In genomic region chr7:112444152-112444984, GRCm38 (mm10) we compare ENCODE assay signal across 8 mouse cellular contexts. TPM values are rescaled to one million over a fixed set of nuclear protein-coding genes. Genes with fewer than 3 reads are reported as not detected.
DNase-seq lines count a peak whose midpoint lies in the region; ATAC-seq and TF ChIP-seq lines count a peak whose summit lies in the region.
"Had no signal": no experiment of that assay in that cellular context is flagged by ENCODE, and none has a peak within 500 bp of the region (broad histone marks: within the 10 kb centered on the region; RNA-seq: fewer than 3 reads in every experiment).

No protein-coding gene starts in this region.

- 19% methylated on average over 12 of the region's 12 CpGs for WGBS in forebrain, postnatal 0 days
- 18% methylated on average over 12 of the region's 12 CpGs for WGBS in lung, embryonic 14.5 days
- WGBS in stomach, postnatal 0 days, result 18% methylated on average over 12 of the region's 12 CpGs

- peak; percentile 69; the same call in 1 of the 2 replicates for TF ChIP-seq EP300 in ES-Bruce4 (IDR thresholded peaks at IDR 0.05; ENCODE audit: insufficient read depth, low read depth, low read length)
- no peak for TF ChIP-seq EP300 in stomach, postnatal 0 days (optimal IDR thresholded peaks at IDR 0.05)

- H3K4me3 ChIP-seq in ES-Bruce4 (ENCODE audit: low read depth, low read length), result no peak overlapping the region
- no peak overlapping the region for H3K4me3 ChIP-seq in forebrain, postnatal 0 days (ENCODE audit: low read depth, low read length)
- H3K4me3 ChIP-seq in lung, embryonic 14.5 days (ENCODE audit: low read depth, low read length), result no peak overlapping the region
- no peak overlapping the region for H3K4me3 ChIP-seq in stomach, postnatal 0 days (ENCODE audit: low read depth, low read length)
- H3K4me3 ChIP-seq: myocyte had no signal

- peak; percentile 92 for DNase-seq in brain, adult 2 months (ENCODE audit: low read depth, low spot score)
- DNase-seq in forebrain, postnatal 0 days, result peak; percentile 46
- peak; percentile 70 for DNase-seq in lung, embryonic 14.5 days
- peak; percentile 93 for DNase-seq in stomach, postnatal 0 days (ENCODE audit: low spot score)
- no peak for DNase-seq in layer of hippocampus, postnatal 10 days (ENCODE audit: low spot score in 2 of 2)

- H3K9ac ChIP-seq in ES-Bruce4 (ENCODE audit: low read depth, poor library complexity, severe bottlenecking), result no peak overlapping the region
- H3K9ac ChIP-seq in forebrain, postnatal 0 days, result no peak overlapping the region
- no peak overlapping the region for H3K9ac ChIP-seq in lung, embryonic 14.5 days
- H3K9ac ChIP-seq in stomach, postnatal 0 days (ENCODE audit: low read length), result peak overlapping the region; percentile 38; the same call in 1 of the 2 replicates

- no peak for TF ChIP-seq POLR2A in ES-Bruce4 (IDR thresholded peaks at IDR 0.05; ENCODE audit: insufficient read depth, low read length)

- H3K4me1 ChIP-seq in ES-Bruce4 (ENCODE audit: control insufficient read depth, insufficient read depth, low read length), result no peaks in the 10 kb centered on the region
- peaks cover 12% of the 10 kb centered on the region for H3K4me1 ChIP-seq in forebrain, postnatal 0 days (ENCODE audit: insufficient read depth)
- H3K4me1 ChIP-seq in lung, embryonic 14.5 days (ENCODE audit: insufficient read depth), result peaks cover 7% of the 10 kb centered on the region
- H3K4me1 ChIP-seq in stomach, postnatal 0 days (replicated peaks; ENCODE audit: control insufficient read depth, insufficient read depth), result peaks cover 18% of the 10 kb centered on the region

- H3K4me2 ChIP-seq in forebrain, postnatal 0 days (ENCODE audit: low read depth), result no peak overlapping the region
- H3K4me2 ChIP-seq in lung, embryonic 14.5 days, result peak overlapping the region; percentile 13; the same call in 1 of the 2 replicates
- H3K4me2 ChIP-seq in stomach, postnatal 0 days (replicated peaks; ENCODE audit: low read depth), result peak overlapping the region; percentile 40

- H3K27ac ChIP-seq in ES-Bruce4 (ENCODE audit: insufficient read depth, low read length), result no peak overlapping the region
- H3K27ac ChIP-seq in forebrain, postnatal 0 days (ENCODE audit: low read depth, low read length), result no peak overlapping the region
- H3K27ac ChIP-seq in lung, embryonic 14.5 days (ENCODE audit: low read depth), result peak overlapping the region; percentile 60
- peak overlapping the region; percentile 81 for H3K27ac ChIP-seq in stomach, postnatal 0 days (replicated peaks)

- ATAC-seq in forebrain, postnatal 0 days, result peak; percentile 40; the same call in 1 of the 2 replicates
- peak; percentile 86 for ATAC-seq in lung, embryonic 14.5 days (ENCODE audit: insufficient read depth)
- peak; percentile 94 for ATAC-seq in stomach, postnatal 0 days (ENCODE audit: low FRiP score, low TSS enrichment)
- no peak for ATAC-seq in erythroblast, adult 5-6 weeks (replicated peaks; ENCODE audit: low FRiP score, poor library complexity, severe bottlenecking)

- TF ChIP-seq CTCF in ES-Bruce4 (IDR thresholded peaks at IDR 0.05; ENCODE audit: low read depth, low read length), result no peak
- TF ChIP-seq CTCF in forebrain, postnatal 0 days (IDR thresholded peaks at IDR 0.05; ENCODE audit: low read depth), result no peak
- no peak for TF ChIP-seq CTCF in lung, embryonic 14.5 days (IDR thresholded peaks at IDR 0.05; ENCODE audit: low read depth)
- TF ChIP-seq CTCF in stomach, postnatal 0 days (IDR thresholded peaks at IDR 0.05; ENCODE audit: low read depth), result peak; percentile 43

- no peaks in the 10 kb centered on the region for H3K9me3 ChIP-seq in ES-Bruce4 (replicated peaks; ENCODE audit: control insufficient read depth, insufficient read depth, low read length, poor library complexity, severe bottlenecking)
- H3K9me3 ChIP-seq in forebrain, postnatal 0 days (ENCODE audit: low read length), result no peaks in the 10 kb centered on the region
- H3K9me3 ChIP-seq in lung, embryonic 14.5 days (ENCODE audit: low read depth, low read length), result no peaks in the 10 kb centered on the region
- H3K9me3 ChIP-seq in stomach, postnatal 0 days (ENCODE audit: control insufficient read depth, low read length), result no peaks in the 10 kb centered on the region

- no peaks in the 10 kb centered on the region for H3K27me3 ChIP-seq in ES-Bruce4 (ENCODE audit: control insufficient read depth, insufficient read depth, low read length, poor library complexity, severe bottlenecking)
- H3K27me3 ChIP-seq in forebrain, postnatal 0 days (ENCODE audit: insufficient read depth, low read length), result no peaks in the 10 kb centered on the region
- no peaks in the 10 kb centered on the region for H3K27me3 ChIP-seq in lung, embryonic 14.5 days (ENCODE audit: insufficient read depth, low read length)
- H3K27me3 ChIP-seq in stomach, postnatal 0 days (ENCODE audit: control insufficient read depth, insufficient read depth, low read length), result no peaks in the 10 kb centered on the region

- no peaks in the 10 kb centered on the region for H3K36me3 ChIP-seq in ES-Bruce4 (ENCODE audit: control insufficient read depth, insufficient read depth, low read length, poor library complexity, severe bottlenecking)
- no peaks in the 10 kb centered on the region for H3K36me3 ChIP-seq in forebrain, postnatal 0 days (ENCODE audit: insufficient read depth)
- no peaks in the 10 kb centered on the region for H3K36me3 ChIP-seq in lung, embryonic 14.5 days (ENCODE audit: insufficient read depth)
- H3K36me3 ChIP-seq in stomach, postnatal 0 days (ENCODE audit: control insufficient read depth, insufficient read depth, low read length), result no peaks in the 10 kb centered on the region

RNA-seq across cellular contexts. Expression of gene Parva, which starts 17.1 kb away (rescaled TPM):
- 38.5 and 43.2 TPM in 2 replicates for polyA plus RNA-seq in ES-Bruce4 (2011; ENCODE audit: insufficient read depth, insufficient read length, low read depth, missing spikeins)
- 13.9 and 17.6 TPM in 2 replicates for total RNA-seq in forebrain, postnatal 0 days (2014; rRNA removed)
- polyA plus RNA-seq in forebrain, postnatal 0 days (2015; fragmentation: Nextera tagmentation; extraction: Ambion mirVana), result 12.0 and 19.1 TPM in 2 replicates
- 102 and 105 TPM in 2 replicates for polyA plus RNA-seq in lung, embryonic 14.5 days (2014; fragmentation: Nextera tagmentation; extraction: Ambion mirVana)
- 69.5 and 72.3 TPM in 2 replicates for polyA plus RNA-seq in stomach, postnatal 0 days (2015; fragmentation: Nextera tagmentation; extraction: Ambion mirVana)
- 10 to 100 TPM; 50.9 to 56.0 TPM for total RNA-seq in layer of hippocampus, postnatal 10 days (2021)
- not detected in 2 replicates for total RNA-seq in erythroblast, adult 5-6 weeks (2015; ENCODE audit: low replicate concordance)
- not detected in 2 replicates for total RNA-seq in erythroblast, adult 5-6 weeks (2017; ENCODE audit: low replicate concordance)

Comparison
In these comparisons a context has a peak if more than half of its experiments do, and no peak if none do; other contexts are left out.
1. H3K27ac ChIP-seq: peak in lung, embryonic 14.5 days (single experiment) and stomach, postnatal 0 days (single experiment); none in ES-Bruce4 (single experiment) and forebrain, postnatal 0 days (single experiment).
2. DNase-seq: peak in brain, adult 2 months (single experiment), forebrain, postnatal 0 days (single experiment), lung, embryonic 14.5 days (single experiment) and stomach, postnatal 0 days (single experiment); none in layer of hippocampus, postnatal 10 days (0 of 2).